Mouse (Mus musculus) heart, embryonic 16.5 days (tissue): ENCODE measurements around the gene Rora. TPM values are rescaled to one million over a fixed set of nuclear protein-coding genes. Genes with fewer than 3 reads are reported as not detected.

Experiments used
- ATAC-seq: fragments of 200-750 bp; cut with Nextera tagmentation; replicated peaks from 2 replicates; pipeline ENCODE4 v1.8.0; 2017; ENCODE audit warnings: moderate number of reproducible peaks; ENCODE audit not compliant: insufficient read depth, low FRiP score; ENCODE audit errors: extremely low read depth
- H3K27ac ChIP-seq: fragments of 300-500 bp; sonication (generic); 2 replicates; pipeline ENCODE4 v1.5.1; 2014; ENCODE audit warnings: mild to moderate bottlenecking, low read length, control low read depth, moderate library complexity
- H3K27me3 ChIP-seq: fragments of 300-500 bp; sonication (generic); 2 replicates; pipeline ENCODE4 v1.6.1; 2014; ENCODE audit warnings: low read length, mixed read lengths; ENCODE audit not compliant: control insufficient read depth, insufficient read depth
- H3K36me3 ChIP-seq: fragments of 300-500 bp; sonication (generic); 2 replicates; pipeline ENCODE4 v1.6.1; 2014; ENCODE audit not compliant: control insufficient read depth, insufficient read depth
- H3K4me1 ChIP-seq: fragments of 300-500 bp; sonication (generic); 2 replicates; pipeline ENCODE4 v1.6.1; 2014; ENCODE audit warnings: low read length, mixed read lengths; ENCODE audit not compliant: control insufficient read depth, insufficient read depth
- H3K4me2 ChIP-seq: fragments of 300-500 bp; sonication (generic); 2 replicates; pipeline ENCODE4 v1.6.1; 2014; ENCODE audit warnings: low read depth, mild to moderate bottlenecking, control low read depth, low read length
- H3K4me3 ChIP-seq: fragments of 300-500 bp; sonication (generic); 2 replicates; pipeline ENCODE4 v1.5.1; 2014; ENCODE audit warnings: mild to moderate bottlenecking, control low read depth, low read length
- H3K9ac ChIP-seq: fragments of 300-500 bp; sonication (generic); 2 replicates; pipeline ENCODE4 v1.6.1; 2014; ENCODE audit warnings: low read length, control low read depth
- H3K9me3 ChIP-seq: fragments of 300-500 bp; sonication (generic); replicated peaks from 2 replicates; pipeline ENCODE4 v1.6.1; 2016; ENCODE audit warnings: low read length; ENCODE audit not compliant: control insufficient read depth
- WGBS: fragments of 180-500 bp; shearing (Covaris S2); extraction: QIAGEN DNeasy Blood & Tissue Kit; methylation state at CpG from one replicate; pipeline ENCODE4 v1.1.7; 2014; 5-methylcytosine and 5-hydroxymethylcytosine counted together
- polyA plus RNA-seq: library from polyadenylated mRNA; unstranded; fragments of >200 nt; fragmentation: Nextera tagmentation; extraction: Ambion mirVana; gene quantifications from 2 replicates; pipeline ENCODE4 v1.2.1, GENCODE M21; 2015

Rora gene
- polyA plus RNA-seq, 1 experiment from 2014 or later, result 9.4 TPM

GRCm38 (mm10) chr9:68699341-68699740 lies 45.8 kb downstream of the Rora start:
- no peak overlapping the region for H3K9ac ChIP-seq
- ATAC-seq, result no peak
- H3K36me3 ChIP-seq, result no peaks in the 10 kb centered on the region
- H3K4me1 ChIP-seq, result peaks cover 8% of the 10 kb centered on the region
- peaks cover 13% of the 10 kb centered on the region for H3K27me3 ChIP-seq
- H3K9me3 ChIP-seq, result no peaks in the 10 kb centered on the region
- 94% methylated on average over 1 of the region's 1 CpGs for WGBS
- H3K4me3 ChIP-seq, result no peak overlapping the region
- no peak overlapping the region for H3K4me2 ChIP-seq
- no peak overlapping the region for H3K27ac ChIP-seq

- ATAC-seq, result no peak
- no peak overlapping the region for H3K9ac ChIP-seq
- 79% methylated on average over 4 of the region's 4 CpGs for WGBS
Observed at GRCm38 (mm10) chr9:68699856-68700255, 46.3 kb downstream of the Rora start.

GRCm38 (mm10) chr9:68707636-68708035 lies 54.0 kb downstream of the Rora start:
- ATAC-seq, result no peak
- H3K4me2 ChIP-seq, result no peak overlapping the region
- H3K36me3 ChIP-seq, result no peaks in the 10 kb centered on the region
- no peak overlapping the region for H3K27ac ChIP-seq
- no peak overlapping the region for H3K9ac ChIP-seq
- H3K27me3 ChIP-seq, result no peaks in the 10 kb centered on the region
- no peak overlapping the region for H3K4me3 ChIP-seq
- 48% methylated on average over 5 of the region's 5 CpGs for WGBS
- H3K9me3 ChIP-seq, result no peaks in the 10 kb centered on the region
- peaks cover 19% of the 10 kb centered on the region for H3K4me1 ChIP-seq

More at GRCm38 (mm10) chr9:68699856-68700255, 46.3 kb downstream of the Rora start:
- Histone ChIP-seq H3K27ac (no peak overlapping the region), H3K4me2 (no peak overlapping the region), H3K27me3 (peaks cover 13% of the 10 kb centered on the region), H3K36me3 (no peaks in the 10 kb centered on the region), H3K4me1 (peaks cover 8% of the 10 kb centered on the region), H3K9me3 (no peaks in the 10 kb centered on the region), H3K4me3 (no peak overlapping the region)

- Histone ChIP-seq H3K27ac (no peak overlapping the region), H3K4me1 (peaks cover 19% of the 10 kb centered on the region), H3K9me3 (no peaks in the 10 kb centered on the region), H3K4me2 (no peak overlapping the region), H3K9ac (no peak overlapping the region), H3K36me3 (no peaks in the 10 kb centered on the region), H3K4me3 (no peak overlapping the region), H3K27me3 (no peaks in the 10 kb centered on the region)
- WGBS, result 67% methylated on average over 8 of the region's 8 CpGs
- ATAC-seq, result no peak
Observed at GRCm38 (mm10) chr9:68709232-68709631, 55.6 kb downstream of the Rora start.

GRCm38 (mm10) chr9:68710893-68711654 lies 57.5 kb downstream of the Rora start:
- H3K27me3 ChIP-seq, result no peaks in the 10 kb centered on the region
- 39% methylated on average over 14 of the region's 14 CpGs for WGBS
- no peaks in the 10 kb centered on the region for H3K9me3 ChIP-seq
- ATAC-seq, result 0 out of 2 replicates have a peak, but pooled peaks have one; percentile 49
- peaks cover 14% of the 10 kb centered on the region for H3K4me1 ChIP-seq
- 0 out of 2 replicates have a peak overlapping the region, but pooled peaks have one; percentile 4 for H3K4me3 ChIP-seq
- H3K9ac ChIP-seq, result no peak overlapping the region
- H3K36me3 ChIP-seq, result no peaks in the 10 kb centered on the region
- peak overlapping the region; percentile 49 for H3K4me2 ChIP-seq
- 0 out of 2 replicates have a peak overlapping the region, but pooled peaks have one; percentile 1 for H3K27ac ChIP-seq

- Histone ChIP-seq H3K4me3 (no peak overlapping the region), H3K36me3 (no peaks in the 10 kb centered on the region), H3K4me2 (no peak overlapping the region), H3K27ac (no peak overlapping the region), H3K4me1 (no peaks in the 10 kb centered on the region), H3K27me3 (no peaks in the 10 kb centered on the region), H3K9me3 (no peaks in the 10 kb centered on the region), H3K9ac (no peak overlapping the region)
- ATAC-seq, result no peak
- 14% methylated on average over 5 of the region's 5 CpGs for WGBS
Observed at GRCm38 (mm10) chr9:68716961-68717360, 63.4 kb downstream of the Rora start.

GRCm38 (mm10) chr9:68718427-68718826 lies 64.8 kb downstream of the Rora start:
- Histone ChIP-seq H3K4me1 (no peaks in the 10 kb centered on the region), H3K9ac (no peak overlapping the region), H3K27me3 (no peaks in the 10 kb centered on the region), H3K9me3 (no peaks in the 10 kb centered on the region), H3K27ac (no peak overlapping the region), H3K36me3 (no peaks in the 10 kb centered on the region), H3K4me2 (no peak overlapping the region), H3K4me3 (no peak overlapping the region)
- 87% methylated on average over 6 of the region's 6 CpGs for WGBS
- ATAC-seq, result no peak

GRCm38 (mm10) chr9:68719286-68719685 lies 65.7 kb downstream of the Rora start:
- Histone ChIP-seq H3K4me2 (no peak overlapping the region), H3K36me3 (no peaks in the 10 kb centered on the region), H3K27ac (no peak overlapping the region), H3K9me3 (no peaks in the 10 kb centered on the region), H3K27me3 (no peaks in the 10 kb centered on the region), H3K4me1 (peaks cover 2% of the 10 kb centered on the region; the same call in 1 of the 2 replicates), H3K4me3 (no peak overlapping the region), H3K9ac (no peak overlapping the region)
- WGBS, result 80% methylated on average over 9 of the region's 9 CpGs
- ATAC-seq, result no peak

- Histone ChIP-seq H3K27ac (no peak overlapping the region), H3K4me2 (no peak overlapping the region), H3K9ac (no peak overlapping the region), H3K27me3 (no peaks in the 10 kb centered on the region), H3K4me1 (peaks cover 11% of the 10 kb centered on the region), H3K4me3 (no peak overlapping the region), H3K9me3 (no peaks in the 10 kb centered on the region), H3K36me3 (no peaks in the 10 kb centered on the region)
- WGBS, result 47% methylated on average over 8 of the region's 8 CpGs
- peak; percentile 65; the same call in 1 of the 2 replicates for ATAC-seq
Observed at GRCm38 (mm10) chr9:68724636-68725285, 71.2 kb downstream of the Rora start.
